Mouse (Mus musculus) B cell, adult 62 days (primary cell): ENCODE data around the gene Vmn1r138. TPM values are rescaled to one million over a fixed set of nuclear protein-coding genes. Genes with fewer than 3 reads are reported as not detected.

Experiments used
- total RNA-seq: library from RNA; stranded (reverse); gene quantifications from 4 replicates; pipeline ENCODE4 v1.2.4, GENCODE M21; 2023

The Vmn1r138 gene
- not detected in 4 replicates for total RNA-seq

DNA sequence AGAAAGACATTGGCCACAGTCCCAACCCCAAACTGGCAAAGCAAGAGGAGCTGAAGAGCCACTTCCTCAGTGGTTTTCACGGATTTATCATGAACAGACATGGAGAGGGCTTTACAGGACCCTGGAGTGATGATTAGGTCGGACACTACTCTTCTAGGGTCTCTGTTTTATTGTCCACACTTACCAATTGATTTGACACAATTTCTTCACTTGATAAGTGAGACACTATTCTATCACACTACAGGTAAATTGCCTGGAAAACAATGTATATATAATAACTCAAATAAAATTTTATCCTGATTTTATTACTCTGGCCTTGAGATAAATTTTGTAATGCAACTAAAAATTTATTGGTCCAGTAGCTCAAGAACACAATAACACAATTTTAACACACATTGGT is at the start of gene Vmn1r138:
TSS of gene Vmn1r138 (minus strand) at position 101 of the 400 bp plus-strand sequence.

GRCm38 (mm10) chr7:22068757-22069156 is 40.1 kb upstream of the Vmn1r138 start, which contains the start of gene Vmn1r139:
Gene Vmn1r139 (plus strand): TSS chr7:22069057.

GRCm38 (mm10) chr7:22056205-22056604 is 27.5 kb upstream of the Vmn1r138 start, which contains the start of gene Gm6176:
Gene Gm6176 (minus strand): TSS chr7:22056305.

DNA sequence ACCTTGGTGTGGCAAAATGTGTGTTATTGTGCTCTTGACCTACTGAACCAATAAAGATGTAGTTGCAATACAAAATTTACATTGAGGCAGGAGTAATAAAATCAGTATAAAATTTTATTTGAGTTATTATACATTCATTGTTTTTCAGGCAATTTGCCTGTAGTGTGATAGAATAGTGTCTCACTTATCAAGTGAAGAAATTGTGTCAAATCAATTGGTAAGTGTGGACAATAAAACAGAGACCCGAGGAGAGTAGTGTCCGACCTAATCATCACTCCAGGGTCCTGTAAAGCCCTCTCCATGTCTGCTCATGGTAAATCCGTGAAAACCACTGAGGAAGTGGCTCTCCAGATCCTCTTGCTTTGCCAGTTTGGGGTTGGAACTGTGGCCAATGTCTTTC is 34.4 kb downstream of the Vmn1r138 start, which contains the start of gene Vmn1r137:
TSS of gene Vmn1r137 (plus strand) at position 301 of the 400 bp plus-strand sequence.

Other genes starting within 250 kb of the Vmn1r138 start
- not detected in 4 replicates for gene Gm4177, start 232.2 kb downstream of the Vmn1r138 start, total RNA-seq
- gene Vmn1r135, start 196.5 kb downstream of the Vmn1r138 start, total RNA-seq = not detected in 4 replicates
- not detected in 4 replicates for gene Gm5725, start 184.6 kb downstream of the Vmn1r138 start, total RNA-seq
- not detected in 4 replicates for gene Gm5891, start 107.6 kb downstream of the Vmn1r138 start, total RNA-seq
- gene Vmn1r137, start 34.3 kb downstream of the Vmn1r138 start, total RNA-seq = not detected in 4 replicates
- gene Gm6176, start 27.4 kb upstream of the Vmn1r138 start, total RNA-seq = not detected in 4 replicates
- gene Vmn1r139, start 40.2 kb upstream of the Vmn1r138 start, total RNA-seq = not detected in 4 replicates
- not detected in 4 replicates for gene Gm16451, start 89.3 kb upstream of the Vmn1r138 start, total RNA-seq
- gene Gm10666, start 105.8 kb upstream of the Vmn1r138 start, total RNA-seq = not detected in 4 replicates
- gene Vmn1r142, start 135.1 kb upstream of the Vmn1r138 start, total RNA-seq = not detected in 4 replicates
- gene Vmn1r143, start 160.5 kb upstream of the Vmn1r138 start, total RNA-seq = not detected in 4 replicates
- gene Gm8653, start 172.4 kb upstream of the Vmn1r138 start, total RNA-seq = not detected in 4 replicates
- not detected in 4 replicates for gene Gm8453, start 200.6 kb upstream of the Vmn1r138 start, total RNA-seq